Mouse (Mus musculus): ENCODE data around the gene St6galnac3.

The St6galnac3 gene

DNA sequence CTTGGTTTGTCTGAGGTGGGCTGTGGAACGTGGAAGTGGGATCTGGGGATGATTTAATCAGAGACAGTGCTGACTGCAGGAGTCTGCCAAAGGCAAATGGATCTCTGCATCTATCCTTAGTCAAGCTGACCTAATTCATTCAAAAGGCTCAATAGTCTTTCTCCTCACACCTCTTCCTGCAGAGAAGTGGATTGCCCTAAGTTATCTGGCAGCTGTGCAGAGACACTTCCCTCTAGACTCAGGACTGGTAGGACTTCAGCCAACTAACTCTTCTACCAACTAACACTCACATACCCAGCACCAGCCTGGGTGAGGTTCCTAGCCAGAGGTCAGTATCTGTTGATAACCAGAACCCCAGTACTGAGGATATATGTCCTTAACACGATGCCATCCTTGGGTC lies 516.8 kb downstream of the St6galnac3 start:
- no peak for DNase-seq (ENCODE audit: low spot score)

DNA sequence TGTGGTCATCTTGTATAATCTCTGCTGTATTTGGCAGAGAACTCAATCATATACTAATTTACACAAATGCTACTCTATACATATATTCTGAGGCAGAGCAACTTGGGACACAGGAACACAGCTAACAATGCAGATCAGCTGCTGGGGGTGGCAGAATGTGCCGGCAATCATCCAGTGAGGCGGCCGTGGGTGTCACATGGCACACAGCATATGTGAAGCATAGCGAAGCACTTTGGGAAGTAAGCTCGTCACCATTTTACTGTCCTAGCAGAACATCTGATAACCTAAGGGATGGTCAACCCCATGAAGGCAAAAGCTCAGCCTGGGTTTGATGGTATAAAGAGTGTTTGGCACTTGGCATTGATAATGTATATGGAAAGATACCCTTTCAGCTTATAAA lies 520.9 kb downstream of the St6galnac3 start:
- DNase-seq (ENCODE audit: low spot score) = no peak

DNA sequence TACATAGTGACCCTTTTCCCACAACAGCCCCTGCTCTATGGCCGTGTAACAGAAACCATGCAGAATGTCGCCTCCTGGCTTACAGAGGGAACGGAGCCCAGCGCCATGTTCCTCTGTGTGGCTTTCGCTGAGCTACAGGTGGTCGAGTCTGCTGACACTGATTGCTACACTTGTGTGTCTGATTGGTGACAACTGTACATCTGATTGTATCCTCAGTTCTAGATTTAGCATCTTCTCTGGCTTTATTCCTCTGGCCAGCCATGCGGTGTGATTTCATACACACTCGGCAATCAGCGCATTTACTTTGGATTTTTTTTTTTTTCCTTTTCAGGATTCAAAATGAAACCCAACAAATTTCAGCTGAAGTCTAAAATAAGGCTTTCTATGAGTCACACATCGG lies 523.1 kb downstream of the St6galnac3 start:
- DNase-seq (ENCODE audit: low spot score) = no peak

DNA sequence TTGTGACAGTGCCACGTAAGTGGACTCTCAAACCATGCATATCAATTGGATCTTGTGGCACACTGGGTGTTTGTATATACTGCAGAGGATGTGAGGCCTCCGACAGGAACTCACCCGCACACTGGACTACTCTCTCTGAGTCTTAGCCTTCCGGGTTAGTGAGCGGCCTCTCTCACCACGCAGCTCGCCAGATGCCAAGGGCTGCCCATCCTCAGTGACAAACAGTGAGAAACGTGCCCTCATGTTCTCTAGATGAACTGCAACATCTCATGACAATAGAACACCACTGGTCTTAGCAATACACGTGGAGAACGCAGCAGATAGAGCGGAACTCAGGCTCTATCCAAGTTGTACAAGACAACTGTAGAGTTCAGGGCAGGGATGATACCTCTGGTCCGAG lies 524.2 kb downstream of the St6galnac3 start:
- no peak for DNase-seq (ENCODE audit: low spot score)

DNA sequence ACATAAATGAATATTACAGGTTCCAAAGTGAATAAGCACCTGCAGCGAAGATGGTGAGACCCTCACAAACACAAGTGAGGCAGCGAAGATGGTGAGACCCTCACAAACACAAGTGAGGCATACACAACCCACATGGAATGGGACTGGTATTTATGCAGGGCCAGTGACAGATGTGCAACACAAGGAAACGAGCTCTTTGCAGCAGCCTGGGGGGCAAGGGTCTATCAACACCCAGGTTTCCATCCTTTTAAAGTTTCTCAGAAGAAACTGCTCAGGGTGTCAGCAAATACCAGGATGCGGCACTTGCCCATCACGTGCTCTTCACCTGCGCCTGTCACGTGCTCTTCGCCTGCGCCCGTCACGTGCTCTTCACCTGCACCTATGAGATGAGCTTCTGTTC lies 524.9 kb downstream of the St6galnac3 start:
- no peak for DNase-seq (ENCODE audit: low spot score)

DNA sequence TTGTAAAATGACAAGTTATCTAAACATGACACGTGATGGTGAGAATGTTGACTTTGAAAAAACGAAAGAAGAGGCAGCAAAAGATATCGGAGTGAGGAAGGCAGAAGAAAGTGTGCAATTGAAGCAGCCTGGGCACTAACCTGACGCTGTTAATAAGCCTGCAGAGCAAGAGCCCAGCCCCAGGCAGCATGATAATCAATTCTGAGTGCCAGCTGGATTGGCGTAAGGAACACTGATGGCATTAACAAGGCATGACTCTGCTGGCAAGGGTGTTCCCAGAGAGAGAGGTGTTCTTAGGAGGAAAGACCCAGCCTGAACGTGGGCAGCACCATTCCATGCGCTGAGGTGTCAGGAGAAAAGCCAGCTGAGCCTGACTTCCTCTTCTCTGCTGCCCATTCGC lies 525.7 kb downstream of the St6galnac3 start:
- DNase-seq (ENCODE audit: low spot score) = no peak

DNA sequence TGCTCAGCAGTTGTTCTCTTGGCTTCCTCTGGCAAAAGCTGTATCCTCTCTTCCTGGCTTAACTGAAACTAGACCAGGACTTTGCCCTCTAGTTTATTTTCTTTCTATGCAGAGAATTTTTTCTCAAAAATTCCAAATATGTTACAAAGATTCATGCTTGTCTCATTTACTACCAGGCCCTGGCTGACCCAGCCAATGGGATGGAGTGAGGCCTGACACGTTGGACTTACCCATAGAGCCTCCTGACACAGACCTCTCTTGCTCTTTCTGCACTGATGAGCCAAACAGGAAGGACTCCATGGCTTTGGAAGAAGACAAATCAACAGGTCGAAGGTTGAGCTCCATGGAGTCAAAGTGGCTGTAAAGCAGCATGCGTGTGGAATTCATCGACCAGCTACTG lies 526.5 kb downstream of the St6galnac3 start:
- no peak for DNase-seq (ENCODE audit: low spot score)

DNA sequence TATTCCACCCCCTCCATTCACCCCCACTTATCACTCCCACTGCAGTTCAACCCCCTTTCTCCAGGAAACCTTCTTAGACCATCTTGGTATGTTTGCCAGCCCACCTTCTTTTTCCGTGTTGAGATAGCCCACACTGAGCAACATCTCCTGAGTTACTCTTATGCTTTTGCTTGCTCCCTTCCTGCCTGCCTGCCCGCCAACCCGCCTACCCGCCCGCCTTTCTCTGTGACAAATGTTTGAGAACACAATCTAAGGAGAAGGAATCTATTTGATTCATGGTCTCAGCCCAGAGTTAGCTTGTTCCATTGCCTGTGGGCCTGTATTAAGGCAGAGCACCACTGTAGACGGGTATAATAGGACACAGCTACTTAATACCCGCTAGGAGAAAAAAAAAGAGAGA lies 531.9 kb downstream of the St6galnac3 start:
- DNase-seq (ENCODE audit: low spot score) = no peak

DNA sequence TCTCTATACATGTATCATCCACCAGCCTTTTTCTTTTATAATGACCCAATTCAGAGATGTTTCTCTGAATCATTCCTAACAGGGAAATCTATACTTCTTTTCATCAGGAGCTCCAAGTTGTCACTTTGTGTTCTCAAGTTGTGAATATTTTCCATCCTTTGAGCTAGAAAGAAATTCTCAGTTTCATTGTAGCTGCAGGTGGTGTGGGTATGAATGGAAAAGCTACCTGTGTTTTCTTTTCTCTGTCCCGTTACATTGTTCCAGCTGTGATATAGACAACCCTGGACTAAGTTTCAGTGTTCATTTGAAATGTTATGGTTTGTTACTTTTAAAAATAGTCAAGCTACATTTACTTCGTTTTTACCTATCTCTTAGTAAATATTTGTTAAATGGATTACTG lies 534.2 kb downstream of the St6galnac3 start:
- no peak for DNase-seq (ENCODE audit: low spot score)

DNA sequence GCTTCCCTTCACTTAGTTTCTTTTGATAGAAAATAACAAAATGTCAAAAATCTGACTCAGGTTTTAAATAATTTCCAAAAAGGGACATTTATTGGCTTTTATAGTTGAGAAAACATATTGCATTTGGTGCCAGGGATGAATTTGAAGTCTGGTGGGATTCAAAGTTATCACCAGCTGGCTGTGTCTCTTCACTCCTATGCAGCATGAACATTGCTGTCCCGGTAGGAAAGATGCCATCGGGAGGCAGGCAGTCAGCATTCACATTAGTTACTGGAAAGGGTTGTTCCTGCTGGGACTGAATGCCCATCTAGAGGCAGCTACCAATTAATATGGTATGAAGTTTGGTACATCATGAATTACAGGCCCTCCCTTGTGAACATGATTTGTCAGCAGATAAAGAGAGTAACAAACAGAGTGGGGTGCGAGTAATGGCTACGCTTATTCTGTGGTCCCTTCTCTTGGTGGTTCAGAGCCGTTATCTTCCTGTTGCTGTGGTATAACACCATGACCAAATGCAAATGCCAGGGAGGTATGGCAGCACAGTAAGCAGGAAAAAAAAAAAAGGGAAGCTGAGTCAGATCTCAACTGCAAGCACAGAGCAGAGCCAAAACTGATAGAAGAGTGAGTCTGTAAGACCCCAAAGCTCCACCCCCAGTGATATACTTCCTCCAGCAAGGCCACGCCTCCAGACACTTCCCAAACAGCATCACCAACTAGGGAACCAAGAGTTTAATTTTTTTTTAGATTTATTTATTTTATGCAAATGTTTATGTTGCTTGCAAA lies 535.1 kb downstream of the St6galnac3 start:
- DNase-seq (ENCODE audit: low spot score) = no peak

DNA sequence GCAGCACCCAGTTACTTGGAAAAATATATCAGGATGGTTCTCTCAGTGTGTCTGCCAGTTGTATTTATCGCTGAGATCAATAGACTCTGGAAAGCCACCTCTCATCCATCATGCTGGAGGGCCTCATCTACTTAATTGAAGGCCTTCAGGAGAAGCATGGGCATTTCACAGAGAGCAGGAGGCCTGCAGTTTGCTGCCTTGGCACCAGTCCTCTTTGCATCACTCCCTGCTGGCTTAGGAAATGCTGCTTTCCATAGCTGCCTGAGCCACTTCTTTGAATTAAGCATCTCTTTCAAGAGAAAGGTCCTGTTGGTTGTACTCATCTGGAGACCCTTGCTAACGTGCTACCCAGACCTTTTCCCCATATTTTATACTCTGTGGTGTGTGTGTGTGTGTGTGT lies 536.8 kb downstream of the St6galnac3 start:
- no peak for DNase-seq (ENCODE audit: low spot score)

DNA sequence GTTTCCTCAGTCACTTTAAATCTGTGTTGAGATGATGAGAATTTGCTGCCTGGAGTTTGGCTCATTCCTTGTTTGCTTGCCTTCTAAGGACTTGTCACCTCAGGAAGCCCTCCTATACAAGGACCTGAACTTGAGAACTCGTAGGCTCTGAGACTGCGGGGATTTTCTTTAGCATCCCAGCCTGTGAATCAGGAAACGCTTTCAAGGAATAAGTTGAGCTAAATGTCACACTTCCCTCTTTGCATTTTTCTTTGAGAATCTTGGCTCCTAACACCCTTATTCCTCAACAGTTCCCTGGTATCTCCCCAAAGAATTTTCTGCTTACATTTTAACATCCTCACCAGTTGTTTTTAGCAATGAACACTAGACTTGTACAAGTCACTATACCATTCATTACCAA lies 539.9 kb downstream of the St6galnac3 start:
- no peak for DNase-seq (ENCODE audit: low spot score)

DNA sequence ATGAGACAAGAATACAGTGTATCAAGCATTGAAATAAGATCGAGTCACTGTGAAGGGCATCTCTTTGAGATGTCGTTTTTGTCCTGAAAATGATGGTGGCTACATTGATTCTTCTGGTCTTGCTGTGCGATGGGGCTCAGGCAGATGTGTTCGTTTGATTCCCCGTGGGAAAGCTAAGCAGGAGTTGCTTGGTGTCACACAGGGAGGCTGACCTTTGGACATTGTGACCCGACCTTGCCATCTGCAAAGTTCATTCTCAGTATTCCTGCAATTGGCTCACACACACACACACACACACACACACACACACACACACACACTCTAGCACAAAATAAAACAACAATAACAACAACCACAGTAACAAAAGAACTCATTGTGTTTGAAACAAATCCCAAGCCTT lies 543.7 kb downstream of the St6galnac3 start:
- DNase-seq (ENCODE audit: low spot score) = no peak

DNA sequence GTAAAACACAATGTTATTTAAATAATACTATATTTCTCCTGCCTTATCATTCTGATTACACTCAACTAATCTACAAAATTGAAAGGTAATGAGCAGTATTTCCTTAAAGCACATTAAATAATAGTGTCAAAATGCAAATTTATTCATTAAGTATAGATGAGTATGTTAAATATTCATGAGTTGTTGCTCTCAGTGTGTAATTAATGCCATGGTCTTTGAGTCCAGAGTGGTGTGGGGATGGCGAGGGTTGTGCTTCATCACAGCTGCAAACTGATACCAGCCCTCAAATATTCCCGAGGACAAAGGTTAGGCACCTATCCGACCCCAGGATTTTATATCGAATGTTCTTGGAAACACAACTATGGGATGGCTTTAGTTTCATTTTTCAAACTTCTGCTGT lies 548.2 kb downstream of the St6galnac3 start:
- DNase-seq (ENCODE audit: low spot score) = no peak

DNA sequence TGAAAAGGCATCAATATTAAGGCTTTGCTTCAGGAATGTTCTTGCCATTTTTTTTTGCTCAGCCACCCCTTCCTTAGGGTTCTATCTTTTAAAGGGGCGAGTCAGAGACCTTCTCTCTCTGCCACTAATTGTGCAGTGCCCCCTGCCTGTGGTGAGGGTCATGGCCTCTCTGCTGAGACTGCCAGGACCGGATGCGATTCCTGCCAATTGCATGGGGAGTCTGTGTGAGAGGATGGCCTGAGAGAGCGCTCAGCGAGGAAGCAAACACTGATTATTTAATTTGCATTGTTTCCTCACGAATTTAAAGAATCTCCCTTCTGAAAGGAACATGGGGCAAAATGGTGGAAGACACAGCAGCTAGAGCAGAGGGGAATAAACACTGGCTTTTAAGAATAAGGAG lies 548.6 kb downstream of the St6galnac3 start:
- no peak for DNase-seq (ENCODE audit: low spot score)

DNA sequence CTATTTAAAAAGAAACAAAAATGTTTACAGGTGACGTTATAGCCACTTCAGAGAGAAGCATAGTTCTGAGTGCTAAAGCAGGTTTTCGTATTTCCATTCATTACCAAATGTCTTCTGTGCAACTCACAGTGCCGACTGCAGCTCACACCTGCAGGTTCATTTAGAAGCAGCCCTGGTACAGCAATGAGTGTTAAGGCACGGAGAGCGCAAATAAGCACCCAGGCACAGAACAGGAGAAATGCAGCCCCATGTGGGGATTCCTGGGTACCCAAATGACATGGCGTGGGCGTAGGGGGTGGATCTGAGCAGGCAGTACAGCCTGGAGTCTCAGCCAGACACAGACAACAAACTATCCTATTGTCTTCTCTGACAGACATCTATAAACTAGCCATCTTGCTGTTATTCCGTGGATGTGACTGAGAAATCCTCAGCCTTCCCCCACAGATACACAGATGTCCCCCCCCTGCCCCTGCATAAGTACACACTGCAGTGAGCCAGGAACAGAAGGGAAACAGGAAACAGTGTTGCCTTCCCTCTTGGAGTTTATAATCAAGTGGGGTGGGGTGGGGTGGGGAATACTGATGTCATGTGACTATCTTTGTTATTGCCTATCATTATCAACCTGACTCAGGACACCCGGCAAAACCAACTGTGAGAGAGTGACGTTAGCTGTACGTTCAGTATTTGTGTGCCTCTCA lies 550.5 kb downstream of the St6galnac3 start:
- no peak for DNase-seq (ENCODE audit: low spot score)

DNA sequence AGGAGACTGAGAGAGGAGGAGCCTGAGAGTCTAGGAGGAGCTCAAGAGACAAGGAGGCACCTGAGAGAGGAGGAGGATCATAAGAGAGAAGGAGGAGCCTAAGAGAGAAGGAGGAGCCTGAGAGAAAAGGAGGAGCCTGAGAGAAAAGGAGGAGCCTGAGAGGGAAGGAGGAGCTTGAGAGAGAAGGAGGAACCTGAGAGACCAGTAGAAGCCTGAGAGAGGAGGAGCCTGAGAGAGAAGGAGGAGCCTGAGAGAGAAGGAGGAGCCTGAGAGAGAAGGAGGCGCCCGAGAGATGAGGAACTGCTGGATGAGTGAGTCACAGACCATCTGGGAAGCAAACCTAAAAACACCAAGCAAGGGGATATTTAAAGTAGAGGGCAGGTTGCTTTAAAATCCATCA lies 551.4 kb downstream of the St6galnac3 start:
- DNase-seq (ENCODE audit: low spot score) = no peak

DNA sequence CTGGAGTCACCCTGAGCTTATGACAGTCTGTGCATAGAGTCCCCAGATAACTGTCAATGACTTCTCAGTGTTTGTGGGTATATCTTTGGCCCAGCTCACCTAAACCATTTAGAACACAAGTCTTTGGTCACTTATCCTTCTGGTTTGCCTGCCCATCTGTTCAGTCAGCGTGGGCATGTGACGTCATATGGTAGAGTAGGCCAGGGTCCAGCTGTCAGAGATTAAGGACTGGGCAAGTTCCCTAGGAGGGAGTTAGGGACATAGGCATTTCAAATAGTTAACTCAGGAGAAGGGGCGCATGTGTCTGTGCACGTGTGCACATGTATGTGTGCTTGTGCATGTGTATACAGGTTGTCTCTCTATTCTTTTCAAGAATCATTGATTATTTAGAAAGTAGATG lies 554.8 kb downstream of the St6galnac3 start:
- no peak for DNase-seq (ENCODE audit: low spot score)

DNA sequence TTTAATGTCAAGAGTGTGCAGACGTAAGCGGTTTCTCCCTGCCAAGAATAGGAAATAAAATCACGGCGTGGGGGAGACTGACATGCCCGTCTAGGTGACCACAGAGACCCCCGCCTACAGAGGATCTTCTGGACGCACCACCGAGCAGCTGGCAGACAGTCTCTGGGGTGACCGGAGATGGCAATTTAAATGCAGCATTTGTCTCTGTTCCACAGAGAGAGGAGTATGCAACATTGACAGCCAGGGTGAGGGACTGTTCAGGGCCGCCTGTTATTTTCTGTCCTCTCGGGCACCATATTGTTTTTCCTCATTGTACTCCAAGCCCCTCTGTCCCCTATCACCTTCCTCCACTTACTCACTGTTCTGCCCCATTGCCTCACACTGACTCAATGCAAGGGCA lies 555.2 kb downstream of the St6galnac3 start:
- no peak for DNase-seq (ENCODE audit: low spot score)

DNA sequence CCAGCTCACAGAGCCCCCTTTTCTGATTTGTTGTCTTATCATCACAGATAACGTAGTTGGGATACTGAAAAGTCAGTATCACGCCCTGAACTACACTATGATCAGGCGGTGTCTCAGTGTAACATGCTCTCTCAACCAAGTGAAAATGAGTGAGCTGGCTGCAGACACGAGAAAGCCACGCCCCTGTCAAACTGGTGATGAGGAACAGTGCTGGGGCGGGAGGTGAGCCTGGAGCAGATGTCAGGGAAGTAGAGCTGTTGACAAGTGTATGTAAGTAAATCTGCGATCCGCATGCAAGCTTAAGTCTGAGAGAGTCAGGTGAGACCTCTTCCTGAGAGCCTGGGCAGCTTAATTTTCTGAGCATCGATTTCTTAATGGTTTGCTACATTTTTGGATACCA lies 563.3 kb downstream of the St6galnac3 start:
- DNase-seq (ENCODE audit: low spot score) = no peak

DNA sequence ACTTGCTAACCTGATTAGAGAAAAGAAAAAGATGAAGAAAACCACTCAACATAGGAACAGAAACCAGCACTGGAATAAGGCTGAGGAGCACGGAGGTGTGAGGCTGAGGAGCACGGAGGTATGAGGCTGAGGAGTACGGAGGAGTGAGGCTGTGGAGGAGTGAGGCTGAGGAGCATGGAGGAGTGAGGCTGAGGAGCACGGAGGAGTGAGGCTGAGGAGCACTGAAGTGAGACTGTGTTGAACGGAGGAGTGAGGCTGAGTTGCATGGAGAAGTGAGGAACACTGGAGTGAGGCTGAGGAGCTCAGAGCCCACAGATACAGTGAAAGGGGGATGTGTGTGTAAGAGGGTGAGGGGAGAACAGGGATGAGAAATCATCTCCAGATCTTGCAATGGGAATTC lies 564.3 kb downstream of the St6galnac3 start:
- DNase-seq (ENCODE audit: low spot score) = no peak

DNA sequence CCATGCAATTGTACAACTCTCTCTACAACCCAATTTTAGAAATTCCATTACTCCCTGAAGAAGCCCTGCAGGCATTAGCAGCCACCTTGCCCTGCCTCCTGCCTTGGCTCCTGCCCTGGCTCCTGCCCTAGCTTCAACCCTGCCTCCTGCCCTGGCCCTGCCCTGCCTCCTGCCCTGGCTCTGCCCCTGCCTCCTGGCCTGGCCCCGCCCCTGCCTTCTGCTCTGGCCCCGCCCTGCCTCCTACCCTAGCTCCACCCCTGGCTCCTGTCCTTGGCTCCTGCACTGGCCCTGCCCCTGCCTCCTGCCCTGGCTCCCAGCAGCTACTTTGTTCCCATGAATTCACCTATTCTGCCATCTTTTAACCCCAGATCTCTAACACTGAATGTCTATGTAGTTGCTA lies 576.1 kb downstream of the St6galnac3 start:
- DNase-seq (ENCODE audit: low spot score) = no peak
